Mouse (Mus musculus): ENCODE data around the gene Loxl1. TPM values are rescaled to one million over a fixed set of nuclear protein-coding genes. Genes with fewer than 3 reads are reported as not detected.

Gene Loxl1
- 0.05 and 0.11 TPM in 2 replicates for total RNA-seq (2015)
- total RNA-seq (2017), result not detected in 2 replicates

DNA sequence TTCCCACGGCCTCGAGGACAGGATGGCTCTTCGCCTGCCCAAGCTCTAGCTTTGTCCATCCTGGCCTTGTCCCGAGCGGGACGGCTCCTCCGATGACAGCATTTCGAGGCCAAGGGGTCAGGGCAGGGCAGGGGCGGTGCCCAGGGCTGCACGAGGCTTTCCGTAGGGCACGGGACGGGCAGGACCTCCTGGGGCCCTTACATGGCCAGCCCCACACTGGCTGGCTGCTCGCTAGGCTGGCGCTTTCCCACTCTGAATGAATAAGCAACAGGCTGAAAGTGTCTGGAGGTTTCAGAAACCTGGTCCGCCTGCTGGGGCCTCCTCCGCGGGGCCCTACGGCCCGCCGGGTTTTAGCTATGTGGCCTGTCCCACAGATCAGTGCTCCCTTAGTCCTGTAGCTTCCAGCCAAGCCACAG is at the start of gene Loxl1:
TSS of gene Loxl1 (minus strand) at position 243 of the 416 bp plus-strand sequence.
- no peak for ATAC-seq (ENCODE audit: poor library complexity, severe bottlenecking)

DNA sequence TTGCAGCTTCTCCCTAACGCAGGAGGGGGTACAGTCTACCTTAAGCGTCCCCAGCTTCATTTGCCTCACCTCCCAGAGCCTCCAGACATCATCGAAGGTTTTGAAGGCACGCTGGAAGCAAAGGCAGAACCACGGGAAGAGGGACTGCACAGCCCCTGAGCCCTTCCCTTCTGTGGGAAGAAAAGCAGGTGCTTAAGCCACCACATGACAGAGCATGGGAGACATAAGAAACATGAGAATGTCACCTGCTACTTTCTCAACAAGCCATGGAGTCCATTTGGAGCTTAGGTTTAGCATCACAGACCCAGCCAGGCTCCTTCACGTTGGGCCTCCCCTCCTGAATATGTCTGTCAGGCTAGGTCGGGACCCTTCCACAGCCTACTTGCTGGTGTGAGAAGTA is 49.0 kb upstream of the Loxl1 start:
- ATAC-seq (ENCODE audit: poor library complexity, severe bottlenecking), result no peak

DNA sequence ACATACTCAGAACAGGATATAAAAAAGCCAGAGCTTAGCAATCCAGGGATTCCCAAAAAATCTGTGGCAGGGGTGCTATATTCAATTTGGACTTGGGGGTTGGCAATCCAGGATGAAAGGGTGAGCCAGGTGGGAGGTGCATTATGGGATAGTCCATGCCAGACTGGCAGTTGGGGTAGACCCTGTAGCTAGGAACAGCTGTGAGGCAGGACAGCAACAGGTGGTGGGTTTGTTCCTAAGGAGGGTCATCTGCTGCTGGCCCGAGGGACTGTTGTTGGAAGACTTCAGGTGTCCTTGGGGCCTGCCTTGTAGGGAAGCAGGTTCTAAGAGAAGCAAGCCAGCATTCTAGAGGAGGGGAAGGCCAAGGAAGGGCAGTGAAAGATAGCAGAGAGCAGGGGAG is 48.4 kb upstream of the Loxl1 start:
- ATAC-seq (ENCODE audit: poor library complexity, severe bottlenecking), result no peak

DNA sequence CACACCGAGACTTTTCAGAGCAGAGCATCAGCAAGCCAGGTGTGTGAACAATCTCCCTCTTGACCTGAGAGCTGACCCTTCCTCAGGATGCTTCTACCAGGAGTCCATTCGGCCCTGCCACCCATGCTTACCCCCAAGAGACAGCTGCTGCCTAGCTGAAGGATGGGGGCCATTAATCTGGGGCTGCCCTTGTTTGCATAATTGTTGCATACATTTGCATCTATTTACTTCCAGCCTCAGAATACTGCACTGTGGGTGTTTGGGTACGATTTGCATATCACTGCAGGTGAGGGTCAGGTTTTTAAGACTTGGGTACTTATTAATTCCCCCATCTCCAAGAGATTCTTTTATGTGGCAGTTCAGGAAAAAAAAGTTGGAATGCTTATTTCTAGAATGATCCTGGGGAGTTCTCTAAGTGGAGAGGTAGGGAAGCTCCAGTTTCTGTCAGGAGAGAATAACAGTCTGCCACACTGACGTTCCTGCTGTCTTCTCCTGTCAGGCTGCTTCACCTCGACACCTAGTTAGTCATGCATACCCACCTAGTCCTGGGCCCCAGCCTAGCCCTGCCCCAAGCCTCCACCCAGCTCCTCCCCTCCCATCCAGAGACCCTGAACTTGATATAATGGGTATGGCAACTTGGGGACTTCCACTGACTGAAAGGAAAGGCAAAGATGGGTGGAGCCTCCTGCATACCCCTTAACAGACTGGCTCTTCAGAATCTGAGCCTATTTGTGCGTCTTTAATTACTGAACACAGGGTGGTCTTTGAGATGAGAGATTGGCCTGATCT is 42.5 kb upstream of the Loxl1 start:
- ATAC-seq (ENCODE audit: poor library complexity, severe bottlenecking), result no peak

DNA sequence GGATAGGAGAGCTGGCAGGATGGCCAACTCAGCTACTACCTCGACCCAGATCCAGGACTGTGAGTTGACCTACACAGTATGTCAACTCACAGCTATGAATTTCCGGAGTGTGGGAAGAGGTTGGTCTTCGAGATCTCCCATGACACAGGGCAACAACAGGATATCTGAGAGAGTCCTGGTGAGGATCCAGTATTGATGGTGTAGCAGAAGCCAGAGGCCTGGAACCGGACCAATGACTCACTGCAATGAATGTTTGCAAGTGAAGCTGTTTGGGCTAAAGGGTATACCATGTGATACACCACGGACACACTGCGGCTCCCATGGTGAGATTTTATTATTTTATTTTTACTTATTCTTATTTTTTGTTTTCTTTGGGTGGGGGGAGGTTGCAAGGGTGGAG is 41.7 kb upstream of the Loxl1 start:
- ATAC-seq (ENCODE audit: poor library complexity, severe bottlenecking), result no peak

DNA sequence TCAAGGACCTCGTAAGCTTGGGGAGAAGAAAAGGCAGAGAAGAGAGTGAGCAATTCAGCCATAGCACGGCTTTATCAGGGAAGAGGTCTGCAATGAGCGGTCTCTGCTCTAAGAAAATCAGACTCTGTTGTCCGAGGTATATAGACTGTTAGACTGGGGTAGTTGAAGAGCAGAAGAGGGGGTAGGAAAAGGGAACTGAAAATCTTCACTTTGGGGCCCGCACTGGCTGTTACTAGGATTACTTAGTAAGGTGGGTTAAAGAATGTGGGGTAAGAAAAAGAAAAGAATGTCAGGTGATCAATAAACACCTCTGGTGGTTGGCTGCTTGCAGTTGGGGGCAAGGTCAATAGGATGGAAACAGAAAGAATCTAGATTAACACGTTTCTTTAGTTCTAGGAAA is 40.2 kb upstream of the Loxl1 start:
- no peak for ATAC-seq (ENCODE audit: poor library complexity, severe bottlenecking)

DNA sequence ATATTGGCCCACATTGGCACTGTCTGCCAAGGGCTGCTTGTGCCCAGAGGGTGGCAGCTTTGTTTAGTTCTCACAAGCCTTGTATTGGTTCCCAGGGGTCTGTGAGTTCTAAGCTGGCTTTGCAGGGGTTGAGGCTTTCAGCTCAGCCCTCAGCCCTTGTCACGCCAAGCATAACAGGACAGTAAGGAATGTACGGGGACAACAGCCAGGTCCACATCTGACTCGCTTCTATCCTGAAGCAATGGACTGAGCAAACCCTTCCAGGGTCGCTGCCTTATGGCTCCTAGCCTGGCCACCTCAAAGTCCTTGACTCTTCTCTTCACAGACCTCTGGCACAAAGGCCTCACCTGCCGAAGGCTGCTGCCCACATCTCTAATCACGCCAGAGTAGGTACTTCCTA is 34.8 kb upstream of the Loxl1 start:
- no peak for ATAC-seq (ENCODE audit: poor library complexity, severe bottlenecking)

DNA sequence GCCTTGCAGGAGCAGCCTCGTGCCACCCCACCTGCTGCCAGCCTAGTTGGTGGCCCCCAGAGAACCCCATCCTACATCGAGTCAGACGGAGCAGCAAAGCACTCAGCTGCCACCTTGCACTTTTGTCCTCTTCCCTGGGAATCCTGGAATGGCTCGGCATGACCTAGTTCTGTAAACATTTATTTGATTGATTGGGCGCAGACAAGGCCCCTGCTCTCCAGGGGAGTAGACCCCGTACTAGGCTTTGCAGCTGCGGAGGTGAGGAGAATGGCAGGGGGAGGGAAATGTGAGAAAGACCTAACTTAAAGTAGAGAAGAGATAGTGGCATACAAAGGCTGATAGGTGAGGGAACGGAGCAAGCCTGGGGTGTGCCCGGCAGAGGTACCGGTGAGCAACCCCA is 33.5 kb upstream of the Loxl1 start:
- ATAC-seq (ENCODE audit: poor library complexity, severe bottlenecking), result no peak

DNA sequence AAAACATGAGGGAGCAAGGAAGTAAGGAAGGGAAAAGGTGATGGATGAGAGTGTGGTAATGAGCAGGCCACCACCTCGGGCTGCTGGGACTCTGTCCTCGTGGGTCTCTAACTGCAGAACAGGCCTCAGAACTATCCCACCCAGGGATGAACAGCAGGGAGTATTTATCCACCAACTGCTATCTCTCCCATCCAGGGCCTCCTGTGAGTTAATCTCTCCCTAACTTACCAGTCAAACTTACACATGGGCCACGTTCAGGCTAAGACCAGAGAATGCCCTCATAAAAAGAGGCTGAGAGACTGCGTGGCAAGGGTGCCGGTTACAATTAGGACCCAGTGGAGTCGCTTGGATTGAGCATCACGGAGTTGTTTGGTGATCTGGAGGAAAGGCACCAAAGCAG is 33.0 kb upstream of the Loxl1 start:
- ATAC-seq (ENCODE audit: poor library complexity, severe bottlenecking), result no peak

DNA sequence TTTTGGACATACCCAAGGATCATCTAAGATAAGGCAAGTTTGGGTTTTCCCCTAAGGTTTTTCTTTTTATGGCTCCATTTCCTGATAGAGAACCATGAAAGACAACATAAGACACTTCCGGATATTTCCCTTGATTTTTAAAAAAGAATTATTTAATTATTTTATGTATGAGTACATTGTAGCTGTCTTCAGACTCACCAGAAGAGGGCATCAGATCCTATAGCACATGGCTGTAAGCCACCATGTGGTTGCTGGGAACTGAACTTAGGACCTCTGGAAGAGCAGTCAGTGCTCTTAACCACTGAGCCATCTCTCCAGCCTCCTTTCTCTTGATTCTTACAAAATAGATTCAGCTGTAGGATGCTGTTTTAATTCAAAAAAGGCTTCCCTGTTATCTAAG is 28.8 kb upstream of the Loxl1 start:
- ATAC-seq (ENCODE audit: poor library complexity, severe bottlenecking), result no peak

DNA sequence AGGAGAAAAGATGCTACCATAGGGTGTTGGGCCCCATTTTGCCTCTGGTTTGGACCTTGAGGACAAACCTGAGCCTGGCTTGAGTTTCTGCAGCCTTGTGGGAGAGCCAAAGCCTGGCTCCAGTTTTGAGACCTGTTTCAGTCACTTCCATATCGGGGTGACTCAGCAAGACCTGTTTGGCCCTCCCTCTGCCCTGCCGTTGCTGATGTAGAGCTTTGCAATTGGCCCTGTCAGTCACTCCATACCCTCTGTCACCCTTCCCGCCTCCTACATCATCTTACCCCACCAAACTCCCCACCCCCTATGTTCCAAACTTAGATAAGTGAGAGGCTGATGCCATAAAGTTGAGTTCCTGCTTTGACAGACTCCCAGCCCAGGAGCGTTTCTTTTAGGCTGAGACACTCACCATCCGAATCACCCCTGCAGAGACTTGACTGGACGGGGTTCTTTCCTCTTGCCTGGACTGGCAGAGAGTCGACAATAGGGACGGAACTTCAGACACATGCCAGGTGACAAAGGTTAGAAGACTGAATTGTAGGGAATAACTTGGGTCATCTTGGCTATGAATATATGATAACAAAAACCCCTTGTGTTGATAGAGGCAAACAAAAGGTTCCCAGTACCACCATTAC is 23.8 kb upstream of the Loxl1 start:
- ATAC-seq (ENCODE audit: poor library complexity, severe bottlenecking), result no peak

DNA sequence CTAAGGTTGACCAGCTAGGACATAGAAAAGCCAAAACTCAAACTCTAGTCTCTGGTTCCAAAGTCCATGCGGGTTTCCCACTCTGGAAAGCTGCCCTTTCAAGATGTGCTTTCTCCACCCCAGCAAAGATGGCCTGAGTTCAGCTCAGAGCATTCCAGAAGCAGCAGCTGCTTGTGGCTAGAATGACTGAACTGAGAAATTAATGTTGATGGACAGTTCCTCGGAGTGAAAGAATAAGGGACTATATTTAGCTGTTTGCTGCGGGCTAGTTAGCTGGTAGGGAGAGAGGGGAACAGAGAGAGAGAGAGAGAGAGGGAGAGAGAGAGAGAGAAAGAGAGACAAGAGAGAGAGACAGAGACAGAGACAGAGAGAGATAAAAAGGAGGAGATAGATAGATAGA is 18.3 kb upstream of the Loxl1 start:
- ATAC-seq (ENCODE audit: poor library complexity, severe bottlenecking), result no peak

DNA sequence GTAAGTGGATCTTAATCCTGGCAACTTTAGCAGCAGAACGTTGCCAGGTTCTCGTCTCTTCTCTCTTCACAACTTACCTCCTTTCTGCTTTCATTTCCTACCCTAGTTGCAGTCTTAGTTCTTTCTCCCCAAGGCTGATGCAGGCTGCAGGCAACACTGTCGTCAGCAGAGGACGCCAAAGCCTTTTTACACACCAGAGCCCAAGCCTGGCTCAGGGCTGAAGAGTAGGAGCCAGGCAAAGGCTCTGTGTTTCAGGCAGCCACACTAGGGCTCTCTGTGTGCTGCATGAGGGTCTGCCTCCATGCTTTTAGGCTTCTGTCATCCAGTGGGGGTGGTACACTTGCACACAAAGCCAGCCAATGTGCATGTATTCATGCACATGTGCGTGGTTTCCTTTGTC is 17.3 kb upstream of the Loxl1 start:
- ATAC-seq (ENCODE audit: poor library complexity, severe bottlenecking), result no peak

DNA sequence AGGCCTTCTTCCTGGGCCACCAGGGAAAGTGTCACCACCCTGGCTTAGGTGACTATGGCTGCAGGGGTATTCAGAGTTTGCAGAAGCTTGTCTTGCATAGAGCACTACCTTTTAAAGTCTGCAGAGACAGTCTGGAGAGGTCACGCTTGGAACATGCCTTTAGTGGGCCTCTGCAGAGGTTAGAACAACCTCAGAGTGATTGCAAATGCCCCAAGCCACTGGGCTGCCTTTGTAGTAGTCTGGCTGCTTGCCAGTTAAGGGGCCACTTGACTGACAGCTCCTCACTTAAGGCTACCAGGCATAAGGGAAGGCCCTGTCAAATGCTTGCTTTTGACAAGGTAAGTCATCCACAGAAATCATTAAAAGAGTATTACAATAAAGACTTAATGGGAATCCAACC is 14.4 kb upstream of the Loxl1 start:
- ATAC-seq (ENCODE audit: poor library complexity, severe bottlenecking), result no peak

DNA sequence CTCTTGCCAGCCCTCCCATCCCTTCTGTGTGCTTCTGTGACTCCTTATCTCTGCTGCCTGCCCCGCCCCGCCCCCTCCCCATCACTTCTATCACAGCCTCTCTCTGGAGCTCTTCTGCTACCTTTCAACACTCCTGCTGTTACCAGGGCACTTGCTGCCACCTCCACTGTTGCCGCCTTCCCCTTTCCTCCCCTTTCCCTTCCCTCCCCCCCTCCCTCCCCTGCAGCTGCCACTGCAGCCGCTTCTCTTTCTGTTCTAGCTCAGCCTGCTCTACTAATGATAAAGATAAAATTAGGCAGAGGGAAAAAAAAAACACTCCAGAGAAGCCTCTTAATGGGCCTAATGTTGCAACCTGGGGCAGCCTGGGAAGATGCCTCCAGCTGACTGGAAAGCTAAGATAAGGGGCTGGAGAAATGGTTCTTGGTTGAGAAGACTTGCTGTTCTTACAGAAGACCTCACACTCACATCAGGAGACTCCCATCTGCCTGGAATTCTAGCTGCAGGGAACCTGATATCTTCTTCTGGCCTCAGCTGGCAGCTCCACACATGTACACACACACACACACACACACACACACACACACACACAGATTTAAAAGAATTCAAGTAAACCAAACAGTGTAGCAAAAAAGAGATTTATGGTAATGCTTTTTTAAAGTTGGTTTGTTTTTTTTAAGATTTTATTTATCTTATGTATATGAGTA is 13.6 kb upstream of the Loxl1 start:
- ATAC-seq (ENCODE audit: poor library complexity, severe bottlenecking), result no peak

DNA sequence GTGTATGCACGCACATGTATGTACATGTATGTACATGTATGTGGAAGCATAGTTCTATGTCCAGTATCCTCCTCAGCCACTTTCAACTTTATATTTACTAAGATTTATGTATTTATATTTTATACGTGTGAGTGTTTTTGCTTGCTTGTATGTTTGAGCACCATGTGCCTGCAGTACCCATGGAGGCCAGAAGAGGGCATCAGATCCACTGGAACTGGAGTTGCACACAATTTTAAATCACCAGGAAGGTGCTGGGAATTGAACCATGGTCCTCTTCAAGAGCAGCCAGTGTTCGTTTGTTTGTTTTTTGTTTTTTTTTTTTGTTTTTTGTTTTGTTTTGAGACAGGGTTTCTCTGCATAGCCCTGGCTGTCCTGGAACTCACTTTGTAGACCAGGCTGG is 8.7 kb upstream of the Loxl1 start:
- ATAC-seq (ENCODE audit: poor library complexity, severe bottlenecking), result no peak

DNA sequence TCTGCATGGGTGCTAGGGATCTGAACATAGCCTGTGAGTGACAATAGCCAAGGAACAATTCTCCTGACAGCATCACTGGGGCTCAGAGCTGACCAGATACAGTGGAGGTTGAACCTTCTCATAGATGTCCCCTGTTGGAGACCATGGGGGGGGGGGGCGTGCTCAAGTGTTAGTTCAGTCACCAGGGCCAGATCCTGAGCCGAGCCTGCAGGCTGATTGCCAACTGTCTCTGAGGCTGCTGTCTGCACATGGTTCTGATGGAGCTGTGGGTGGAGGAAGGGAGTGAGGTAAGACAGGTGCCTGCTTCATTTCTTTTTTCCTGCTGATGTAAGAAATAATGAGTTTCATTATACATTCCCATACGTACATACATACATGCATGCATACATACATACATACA is 5.3 kb upstream of the Loxl1 start:
- ATAC-seq (ENCODE audit: poor library complexity, severe bottlenecking), result no peak

DNA sequence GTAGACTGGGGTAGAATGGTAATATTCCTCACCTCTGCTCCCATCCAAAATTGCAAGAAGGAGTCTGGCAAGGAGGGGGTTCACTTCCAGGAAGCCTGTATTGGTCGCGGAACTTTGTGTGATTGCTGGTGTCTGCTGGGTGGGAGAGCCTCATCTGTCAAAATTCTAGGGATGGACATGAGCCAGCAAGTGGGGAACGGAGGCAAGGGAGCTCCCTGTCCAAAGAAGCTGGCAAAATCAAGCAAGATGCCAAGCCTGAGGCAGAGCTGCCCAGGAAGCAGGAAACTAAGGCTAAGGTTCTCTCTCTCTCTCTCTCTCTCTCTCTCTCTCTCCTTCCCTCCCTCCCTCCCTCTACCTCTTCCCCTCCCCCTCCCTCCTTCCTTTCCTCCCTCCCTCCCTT is 4.4 kb upstream of the Loxl1 start:
- no peak for ATAC-seq (ENCODE audit: poor library complexity, severe bottlenecking)

DNA sequence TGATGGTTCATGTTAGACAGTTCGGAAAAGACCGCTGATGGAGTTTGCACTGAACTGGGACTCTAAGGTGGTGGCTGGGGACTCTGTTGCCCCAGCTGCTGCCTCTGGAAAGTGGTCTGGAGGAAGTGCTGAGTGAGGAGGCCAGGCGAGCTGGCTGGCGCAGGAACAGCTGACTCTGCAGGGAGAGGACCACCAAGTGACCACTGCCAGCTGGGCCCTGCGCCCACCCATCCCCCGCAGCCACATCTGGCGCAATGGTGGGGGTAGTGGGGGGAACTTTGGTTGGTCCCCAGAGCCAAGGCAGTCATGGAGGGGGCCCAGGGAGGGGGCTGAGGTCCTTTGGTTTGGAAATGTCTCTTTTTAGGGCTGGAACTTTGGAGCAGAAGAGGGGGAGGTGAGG is 3.8 kb upstream of the Loxl1 start:
- no peak for ATAC-seq (ENCODE audit: poor library complexity, severe bottlenecking)

DNA sequence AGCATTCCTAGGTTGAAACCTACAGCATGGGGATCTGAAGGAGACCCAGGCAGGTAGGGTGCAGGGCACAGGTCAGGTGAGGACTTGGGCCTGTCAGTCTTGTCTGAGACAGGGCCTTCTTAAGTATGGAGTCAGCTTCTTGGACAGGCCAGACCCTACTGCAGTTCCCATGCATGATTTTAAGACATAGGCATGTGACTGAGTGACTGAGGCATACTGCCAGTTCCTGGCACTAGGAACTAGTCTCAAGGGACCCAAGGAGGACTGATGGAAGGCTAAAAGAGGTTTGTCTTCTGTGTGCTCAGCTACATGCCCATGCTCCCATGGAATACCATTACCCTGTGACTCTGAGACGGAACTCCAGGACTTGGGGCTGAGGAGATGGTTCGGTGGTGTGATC is 2.9 kb upstream of the Loxl1 start:
- ATAC-seq (ENCODE audit: poor library complexity, severe bottlenecking), result no peak

DNA sequence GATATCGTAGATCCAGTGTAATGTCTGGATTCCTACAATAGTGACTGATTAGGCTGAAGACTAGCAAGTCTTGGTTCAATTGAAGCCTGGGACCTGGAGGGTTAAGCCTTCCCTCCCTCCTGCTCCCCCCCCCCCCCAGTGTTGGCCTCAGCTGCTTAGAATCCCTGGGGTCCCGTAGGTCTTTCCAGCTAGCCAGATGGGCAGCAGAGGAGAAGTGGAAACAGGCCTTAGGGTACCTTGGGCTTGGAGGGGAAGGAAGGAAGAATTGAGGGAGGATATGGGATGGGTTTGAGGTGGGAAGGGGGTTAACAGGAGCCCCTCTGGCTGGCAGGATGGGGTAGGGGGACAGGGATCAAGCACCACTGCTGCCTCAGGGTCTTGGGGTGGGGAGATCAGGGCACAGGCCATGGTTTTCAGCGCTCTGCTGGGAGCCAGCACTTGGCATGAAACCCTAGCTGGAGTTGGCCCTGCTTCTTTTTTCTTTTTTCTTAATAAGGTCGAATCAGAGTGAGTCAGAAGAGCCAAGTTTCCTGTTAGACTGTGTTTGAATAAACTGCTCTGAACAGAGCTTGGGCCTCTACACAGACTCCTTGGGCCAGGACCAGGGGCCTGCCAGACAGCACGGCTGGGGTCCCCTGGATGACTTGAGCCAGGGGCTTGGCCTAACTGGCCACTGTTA is 1.8 kb upstream of the Loxl1 start:
- ATAC-seq (ENCODE audit: poor library complexity, severe bottlenecking), result no peak

Data from megakaryocyte, adult 5-6 weeks (primary cell).